Mouse (Mus musculus) erythroid progenitor cell, adult 5-6 weeks (primary cell): ENCODE measurements around the gene Spata33. TPM values are rescaled to one million over a fixed set of nuclear protein-coding genes. Genes with fewer than 3 reads are reported as not detected.
"Not testable (repeated sequence)": the region's sequence is repeated elsewhere in the genome, so short reads cannot be mapped to it uniquely, and the experiment has no call there.

Source experiments
- ATAC-seq: replicated peaks from 2 replicates; pipeline ENCODE4 v1.8.0; 2016; ENCODE audit warnings: moderate number of reproducible peaks, mild to moderate bottlenecking, moderate TSS enrichment, inconsistent platforms; ENCODE audit not compliant: poor library complexity, low FRiP score, severe bottlenecking
- total RNA-seq, 2 experiments: library from RNA; stranded (forward) in 1 of 2; stranded (reverse) in 1 of 2; fragments of 150-400 nt in 1 of 2; fragments of 186-747, 209-891 nt in 1 of 2; gene quantifications; 2 replicates each; pipeline versions ENCODE4 v1.2.3 to v1.2.4; 2015 to 2017; ENCODE audit warnings: low replicate concordance in 2 of 2

The Spata33 gene
- total RNA-seq (2015; ENCODE audit: low replicate concordance) = not detected in 2 replicates
- total RNA-seq (2017; ENCODE audit: low replicate concordance) = 0.26 and 2.3 TPM in 2 replicates

- peak; percentile 80 for ATAC-seq
These were observed at the start of gene Spata33, which contains the start of gene Chmp1a for GRCm38 (mm10) chr8:123212321-123213117. TSS of gene Spata33 (plus strand) at chr8:123212832. TSS of gene Chmp1a (minus strand) at chr8:123212763.

GRCm38 (mm10) chr8:123181391-123181790 lies 31.2 kb upstream of the Spata33 start:
- no peak for ATAC-seq

- ATAC-seq = no peak
These were observed 26.8 kb upstream of the Spata33 start, which contains the start of gene Dpep1 for GRCm38 (mm10) chr8:123185566-123186409. TSS of gene Dpep1 (plus strand) at chr8:123186242.

- ATAC-seq = no peak
These were observed 24.6 kb upstream of the Spata33 start for GRCm38 (mm10) chr8:123188006-123188405.

GRCm38 (mm10) chr8:123188841-123189240 lies 23.8 kb upstream of the Spata33 start:
- ATAC-seq = no peak

GRCm38 (mm10) chr8:123190678-123191077 lies 22.0 kb upstream of the Spata33 start:
- ATAC-seq = peak; percentile 63

GRCm38 (mm10) chr8:123191908-123192307 lies 20.7 kb upstream of the Spata33 start:
- no peak for ATAC-seq

- no peak for ATAC-seq
These were observed 18.9 kb upstream of the Spata33 start for GRCm38 (mm10) chr8:123193771-123194170.

GRCm38 (mm10) chr8:123197016-123197415 lies 15.6 kb upstream of the Spata33 start:
- peak; percentile 60 for ATAC-seq

GRCm38 (mm10) chr8:123199864-123200263 lies 12.8 kb upstream of the Spata33 start:
- no peak for ATAC-seq

- ATAC-seq = peak; percentile 63
These were observed 10.3 kb upstream of the Spata33 start for GRCm38 (mm10) chr8:123202288-123202687.

- ATAC-seq = no peak
These were observed 9.1 kb upstream of the Spata33 start for GRCm38 (mm10) chr8:123203571-123203970.

- ATAC-seq = 0 out of 2 replicates have a peak, but pooled peaks have one; percentile 10
These were observed 756 bp upstream of the Spata33 start for GRCm38 (mm10) chr8:123211876-123212275.

- ATAC-seq = peak; percentile 37; the same call in 1 of the 2 replicates
These were observed 613 bp downstream of the Spata33 start for GRCm38 (mm10) chr8:123213118-123213772.

GRCm38 (mm10) chr8:123215430-123215829 lies 2.8 kb downstream of the Spata33 start:
- ATAC-seq = no peak

- ATAC-seq = no peak
These were observed 8.3 kb downstream of the Spata33 start for GRCm38 (mm10) chr8:123220917-123221316.

GRCm38 (mm10) chr8:123224278-123225266 lies 11.9 kb downstream of the Spata33 start, which contains the start of gene Cdk10:
TSS of gene Cdk10 (plus strand) at chr8:123224842.
- ATAC-seq = peak; percentile 98

GRCm38 (mm10) chr8:123228416-123228815 lies 15.8 kb downstream of the Spata33 start:
- ATAC-seq = no peak

GRCm38 (mm10) chr8:123230326-123230725 lies 17.7 kb downstream of the Spata33 start:
- ATAC-seq = not testable (repeated sequence)
